Mouse (Mus musculus) macrophage (primary cell): ENCODE results near the gene Pnkd. TPM values are rescaled to one million over a fixed set of nuclear protein-coding genes. Genes with fewer than 3 reads are reported as not detected.
"Not testable (repeated sequence)": the region's sequence is repeated elsewhere in the genome, so short reads cannot be mapped to it uniquely, and the experiment has no call there.

Experiments used
- H3K27ac ChIP-seq: fragments of 350-480 bp; formaldehyde crosslinking; 2 replicates; pipeline ENCODE4 v1.9.0; 2021
- H3K36me3 ChIP-seq: fragments of 350-480 bp; formaldehyde crosslinking; 2 replicates; pipeline ENCODE4 v1.9.0; 2021; ENCODE audit errors: inconsistent target
- H3K4me3 ChIP-seq: fragments of 350-480 bp; formaldehyde crosslinking; 2 replicates; pipeline ENCODE4 v1.9.0; 2021; ENCODE audit errors: inconsistent target
- H3K79me2 ChIP-seq: fragments of 350-480 bp; formaldehyde crosslinking; 2 replicates; pipeline ENCODE4 v1.9.0; 2021; ENCODE audit errors: inconsistent target
- WGBS: methylation state at CpG from one replicate; pipeline ENCODE4 v1.1.7; 2026; ENCODE audit warnings: inconsistent platforms; ENCODE audit not compliant: missing documents; 5-methylcytosine and 5-hydroxymethylcytosine counted together
- polyA plus RNA-seq: library from polyadenylated mRNA; stranded (reverse); fragments of 250-400 nt; gene quantifications from 3 replicates; pipeline ENCODE4 v1.2.4, GENCODE M21; 2018; ENCODE audit warnings: inconsistent platforms

Gene Pnkd
- polyA plus RNA-seq, 1 experiment from 2014 or later: 20.6 TPM

DNA sequence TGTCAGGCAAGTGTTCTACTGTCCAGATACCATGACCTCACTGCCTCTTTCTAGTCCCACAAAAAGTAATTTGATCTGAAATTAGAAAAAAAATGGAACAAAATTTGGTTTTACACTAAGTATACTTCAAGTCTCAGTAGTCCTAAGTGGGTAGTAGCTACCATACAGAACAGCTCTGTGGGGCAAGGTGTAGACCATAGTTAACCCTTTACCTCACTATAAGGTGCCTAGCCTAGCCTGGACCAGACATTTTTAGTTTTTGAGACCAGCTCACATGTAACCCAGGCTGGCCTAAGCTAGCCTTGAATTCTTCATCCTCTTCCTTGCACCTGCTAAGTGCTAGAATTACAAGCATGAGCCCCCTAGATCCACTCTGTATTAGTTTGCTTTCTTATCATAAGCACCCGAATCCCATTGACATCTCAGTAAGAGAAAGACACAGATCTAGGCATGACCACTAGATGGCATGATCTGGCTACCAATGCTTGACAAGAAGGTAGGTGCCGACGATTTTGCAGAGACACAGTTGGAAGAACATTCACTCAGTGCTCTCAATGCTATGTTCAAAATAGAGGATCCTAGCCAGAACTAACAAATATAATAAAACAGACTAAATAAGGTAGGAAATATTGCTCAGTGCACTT is 28.4 kb downstream of the Pnkd start:
- Histone ChIP-seq H3K36me3 (no peaks in the 10 kb centered on the region), H3K4me3 (no peak overlapping the region), H3K27ac (no peak overlapping the region), H3K79me2 (no peaks in the 10 kb centered on the region)
- WGBS: 0% methylated on average over 3 of the region's 3 CpGs

DNA sequence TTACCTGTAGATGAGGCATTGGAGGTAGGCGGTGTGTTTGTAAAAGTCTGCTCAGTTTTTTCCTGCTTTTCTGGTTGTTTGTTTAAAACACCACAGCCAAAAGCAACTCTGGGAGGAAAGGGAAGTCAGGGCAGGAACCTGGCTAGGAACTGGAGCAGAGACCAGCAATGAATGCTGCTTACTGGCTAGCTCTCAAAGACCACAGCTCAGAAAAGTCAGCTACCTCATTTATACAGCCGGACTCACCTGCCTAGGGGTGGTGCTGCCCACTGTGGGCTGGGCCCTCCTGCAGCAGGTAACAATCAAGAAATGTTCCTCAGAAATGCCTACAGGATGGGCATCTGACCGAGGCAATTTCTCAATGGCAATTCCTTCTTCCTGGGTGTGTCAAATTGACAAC is 30.1 kb downstream of the Pnkd start:
- 89% methylated on average over 3 of the region's 3 CpGs for WGBS
- no peak overlapping the region for H3K27ac ChIP-seq
- H3K4me3 ChIP-seq: no peak overlapping the region
- no peaks in the 10 kb centered on the region for H3K79me2 ChIP-seq
- H3K36me3 ChIP-seq: no peaks in the 10 kb centered on the region

DNA sequence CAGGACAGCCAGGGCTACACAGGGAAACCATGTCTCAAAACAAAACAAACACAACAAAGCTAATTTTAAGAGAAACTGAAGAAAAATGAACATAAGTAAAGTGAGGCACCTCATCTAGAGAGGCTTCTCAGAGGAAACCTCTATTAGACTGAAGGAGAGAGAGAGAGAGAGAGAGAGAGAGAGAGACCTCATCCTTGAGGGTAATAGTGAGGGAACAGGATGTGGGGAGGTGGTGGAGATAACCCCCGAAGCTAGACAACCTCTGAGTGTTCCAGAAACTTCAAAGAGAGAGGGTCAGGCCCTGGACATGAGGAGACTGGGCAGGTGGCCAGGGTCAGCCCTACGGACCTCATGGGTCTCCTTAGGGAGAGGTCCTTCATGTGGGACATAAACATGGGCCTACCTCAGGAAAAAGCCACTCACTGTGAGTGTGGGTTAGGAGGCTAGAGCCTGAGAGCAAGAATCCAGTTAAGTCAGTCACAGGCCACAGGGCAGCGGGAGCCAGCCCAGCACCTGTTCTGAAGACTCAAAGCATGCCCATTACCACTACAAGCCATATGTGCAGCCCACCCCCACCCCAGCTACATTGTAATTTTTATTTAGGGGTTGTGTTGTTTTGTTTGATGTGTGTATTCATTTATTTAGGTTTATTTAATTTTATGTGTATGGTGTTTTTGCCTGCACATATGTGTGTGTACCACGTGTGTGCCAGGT is 31.5 kb downstream of the Pnkd start:
- no peak overlapping the region for H3K27ac ChIP-seq
- WGBS: 71% methylated on average over 3 of the region's 4 CpGs

DNA sequence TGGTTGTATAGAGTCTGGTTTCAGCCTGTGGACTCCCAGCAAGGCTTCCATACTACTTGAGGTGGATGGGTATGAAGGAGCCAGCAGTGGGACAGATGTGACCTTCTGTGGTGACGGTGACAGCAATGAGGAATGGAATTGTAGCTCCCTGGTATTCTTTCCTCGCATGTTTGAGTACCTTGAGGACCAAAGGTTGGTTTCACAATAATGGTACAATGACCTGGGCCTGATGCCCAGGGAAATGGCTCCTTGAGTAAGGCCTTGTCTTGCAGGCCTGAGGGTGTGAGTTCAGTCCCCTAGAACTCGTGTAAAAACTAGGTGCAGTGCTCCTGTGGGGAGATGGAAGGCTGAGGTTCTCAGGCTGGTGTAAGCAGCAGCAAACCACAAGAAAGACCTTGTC is 34.0 kb downstream of the Pnkd start:
- WGBS: 87% methylated on average over 3 of the region's 3 CpGs
- Histone ChIP-seq H3K36me3 (no peaks in the 10 kb centered on the region), H3K27ac (no peak overlapping the region), H3K4me3 (no peak overlapping the region), H3K79me2 (no peaks in the 10 kb centered on the region)

More for the DNA sequence above, 31.5 kb downstream of the Pnkd start:
- H3K36me3 ChIP-seq: no peaks in the 10 kb centered on the region
- H3K4me3 ChIP-seq: no peak overlapping the region
- H3K79me2 ChIP-seq: no peaks in the 10 kb centered on the region

DNA sequence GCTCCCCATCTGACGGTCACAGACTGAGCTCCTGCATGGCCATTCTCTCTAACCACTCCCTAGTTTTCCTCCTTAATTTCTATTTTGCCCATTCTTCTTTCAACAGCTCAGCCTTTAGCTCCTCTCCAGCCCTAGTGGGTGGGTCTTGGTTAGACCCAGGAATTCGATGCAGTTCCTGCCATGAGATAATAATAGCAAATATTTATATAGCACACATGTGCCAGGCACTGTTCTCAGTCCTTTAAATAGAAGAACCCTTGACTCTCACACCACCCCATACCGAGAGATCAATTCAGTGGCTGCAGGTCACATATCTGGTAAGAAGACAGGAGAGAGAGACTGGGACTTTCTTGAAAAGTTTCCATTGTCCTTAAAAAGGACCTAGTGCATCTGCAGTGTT is 36.7 kb downstream of the Pnkd start:
- Histone ChIP-seq H3K4me3 (no peak overlapping the region), H3K36me3 (no peaks in the 10 kb centered on the region), H3K27ac (no peak overlapping the region), H3K79me2 (no peaks in the 10 kb centered on the region)
- WGBS: 95% methylated on average over 2 of the region's 3 CpGs

DNA sequence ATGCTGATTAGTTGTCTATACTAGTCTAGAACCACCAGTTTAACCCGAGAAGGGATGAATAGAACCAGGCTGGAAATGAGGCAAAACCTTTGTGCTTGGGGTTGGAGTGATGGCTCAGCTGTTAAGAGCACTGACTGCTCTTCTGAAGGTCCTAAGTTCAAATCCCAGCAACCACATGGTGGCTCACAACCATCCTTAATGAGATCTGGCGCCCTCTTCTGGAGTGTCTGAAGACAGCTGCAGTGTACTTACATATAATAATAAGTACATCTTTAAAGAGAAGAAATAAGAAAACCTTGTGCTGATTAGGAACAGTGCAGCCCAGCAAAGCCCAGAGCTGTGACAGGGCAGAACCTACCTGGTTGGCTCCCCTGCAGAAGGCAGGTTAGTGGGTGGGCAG is 42.2 kb downstream of the Pnkd start:
- H3K79me2 ChIP-seq, H3K27ac ChIP-seq: not testable (repeated sequence)
- WGBS: 83% methylated on average over 2 of the region's 2 CpGs

DNA sequence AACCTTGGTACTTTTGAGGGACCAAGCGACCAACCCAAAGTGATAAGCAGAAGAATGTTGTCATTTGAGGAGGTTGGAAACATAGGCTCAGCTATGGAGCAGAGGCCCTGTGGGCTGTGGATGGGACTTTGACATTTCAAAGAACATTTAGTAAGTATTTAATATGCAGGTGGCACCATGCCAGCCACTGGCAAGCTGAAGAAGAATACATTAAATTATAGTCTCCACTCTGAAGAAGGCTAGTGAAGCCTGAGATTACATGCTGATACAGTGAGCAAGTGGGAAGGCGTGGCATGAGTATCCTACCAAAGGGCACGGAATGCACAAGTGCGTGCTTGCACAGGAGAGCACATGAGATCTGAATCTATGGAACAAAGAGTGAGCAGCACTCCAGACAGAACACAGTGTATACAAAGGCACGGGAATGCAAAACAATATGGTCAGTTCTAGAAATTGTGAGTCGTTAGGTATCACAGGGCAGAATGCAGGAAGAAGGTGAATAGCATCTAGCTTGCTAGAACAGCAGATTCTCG is 45.2 kb downstream of the Pnkd start:
- Histone ChIP-seq H3K27ac (no peak overlapping the region), H3K79me2 (no peaks in the 10 kb centered on the region), H3K36me3 (no peaks in the 10 kb centered on the region), H3K4me3 (no peak overlapping the region)
- 91% methylated on average over 7 of the region's 7 CpGs for WGBS

More for the DNA sequence above, 42.2 kb downstream of the Pnkd start:
- not testable (repeated sequence) for H3K4me3 ChIP-seq, H3K36me3 ChIP-seq

DNA sequence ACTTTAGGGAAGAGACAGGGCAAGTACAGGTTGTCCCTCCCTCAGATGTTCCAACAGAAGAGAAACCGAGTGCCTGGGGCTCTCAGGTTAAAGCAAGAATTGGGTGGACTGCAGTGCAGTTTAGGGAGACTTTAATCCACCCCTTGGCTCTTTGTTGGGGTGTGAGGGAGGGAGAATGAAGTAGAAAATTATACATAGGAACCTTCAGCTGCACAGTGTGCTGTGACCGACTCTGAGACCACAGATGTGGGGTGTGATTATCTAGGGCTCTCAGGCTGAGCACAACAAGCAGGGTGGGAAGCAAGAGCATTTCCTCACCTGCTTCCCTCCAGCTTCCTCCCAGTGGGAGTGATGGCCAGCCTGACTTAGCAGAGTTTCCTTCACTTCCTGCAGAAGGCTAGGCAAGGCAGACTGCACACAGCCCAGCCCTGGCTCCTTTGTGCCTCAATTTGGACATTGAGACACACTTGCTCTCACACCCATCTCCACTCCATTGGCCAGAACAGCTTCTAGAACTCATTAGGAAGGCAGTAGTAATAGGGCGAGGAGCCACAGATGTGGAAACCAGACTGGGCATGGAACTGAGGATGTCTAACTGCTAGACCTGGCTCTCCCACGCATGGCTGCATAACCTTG is 46.4 kb downstream of the Pnkd start:
- WGBS: 34% methylated on average over 4 of the region's 4 CpGs
- Histone ChIP-seq H3K79me2 (no peaks in the 10 kb centered on the region), H3K36me3 (no peaks in the 10 kb centered on the region), H3K27ac (no peak overlapping the region), H3K4me3 (no peak overlapping the region)

DNA sequence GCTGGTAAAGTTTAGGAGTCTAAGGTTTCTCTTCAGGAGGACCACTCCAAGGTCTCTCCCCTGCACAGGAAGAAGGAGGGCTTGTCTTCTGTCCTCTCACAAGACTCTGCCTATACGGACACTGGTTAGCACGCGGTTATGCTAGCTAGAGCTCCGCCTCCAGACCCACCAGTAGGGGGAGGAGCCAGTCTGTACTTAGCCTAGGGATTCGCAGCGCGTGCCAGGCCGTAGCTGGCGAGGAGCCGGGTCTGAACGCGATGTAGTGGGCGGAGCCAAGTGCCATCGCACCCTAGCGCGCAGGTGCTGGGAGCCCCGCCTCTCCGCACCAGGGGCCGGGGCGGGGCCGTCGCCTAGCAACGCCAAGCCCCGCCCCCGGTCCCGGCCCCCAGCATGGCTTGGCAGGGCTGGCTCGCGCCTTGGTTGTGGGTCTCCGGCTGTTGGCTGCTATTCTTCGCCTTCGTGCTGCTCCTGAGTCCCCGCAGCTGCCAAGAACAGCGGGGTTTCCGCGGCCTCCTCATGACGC is 47.6 kb downstream of the Pnkd start:
- no peaks in the 10 kb centered on the region for H3K36me3 ChIP-seq
- no peaks in the 10 kb centered on the region for H3K79me2 ChIP-seq
- no peak overlapping the region for H3K27ac ChIP-seq
- peak overlapping the region; percentile 31; the same call in 1 of the 2 replicates for H3K4me3 ChIP-seq
- WGBS: under 1% methylated on average over 36 of the region's 36 CpGs

DNA sequence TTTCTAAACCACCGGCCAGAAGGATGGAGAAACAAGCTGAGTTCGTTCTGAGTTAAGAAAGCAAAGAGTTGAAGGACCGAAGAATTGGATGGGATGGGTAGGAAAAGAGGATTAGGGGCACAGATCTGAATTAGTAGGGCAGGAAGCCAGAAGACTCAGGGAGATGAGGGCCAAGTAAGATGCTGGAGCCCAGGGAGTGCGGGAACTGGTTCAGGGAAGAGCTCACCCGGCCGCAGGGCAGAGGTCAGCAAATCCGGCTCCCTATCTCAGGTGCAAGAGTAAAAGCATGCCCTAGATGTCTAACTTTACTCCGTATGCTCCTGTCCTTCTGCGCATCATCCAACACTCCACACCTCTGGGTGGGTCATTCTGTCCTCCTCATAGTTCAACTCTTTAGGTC is 48.2 kb downstream of the Pnkd start:
- H3K36me3 ChIP-seq: no peaks in the 10 kb centered on the region
- H3K4me3 ChIP-seq: peak overlapping the region; percentile 31; the same call in 1 of the 2 replicates
- H3K79me2 ChIP-seq: no peaks in the 10 kb centered on the region
- no peak overlapping the region for H3K27ac ChIP-seq
- 27% methylated on average over 9 of the region's 9 CpGs for WGBS

DNA sequence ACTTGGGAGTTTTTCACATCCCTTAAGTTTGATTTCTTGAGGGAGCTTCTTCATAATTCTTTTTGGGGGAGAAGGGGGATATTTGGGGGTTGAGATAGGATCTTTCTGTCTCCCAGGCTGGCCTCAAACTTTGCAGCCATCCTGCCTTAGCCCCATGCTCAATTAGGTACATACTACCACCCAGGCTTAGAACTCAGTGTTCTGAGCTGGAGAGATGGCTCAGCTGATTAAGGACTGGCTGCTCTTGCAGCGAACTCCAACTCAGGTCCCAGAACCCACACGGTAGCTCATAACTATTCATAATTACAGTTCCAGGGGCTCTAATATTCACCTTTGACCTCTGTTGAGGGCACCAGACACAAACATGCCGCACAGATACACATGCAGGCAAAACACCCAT is 49.9 kb downstream of the Pnkd start:
- 97% methylated on average over 3 of the region's 3 CpGs for WGBS
- no peak overlapping the region for H3K27ac ChIP-seq
- H3K36me3 ChIP-seq: no peaks in the 10 kb centered on the region
- no peak overlapping the region for H3K4me3 ChIP-seq
- H3K79me2 ChIP-seq: no peaks in the 10 kb centered on the region

DNA sequence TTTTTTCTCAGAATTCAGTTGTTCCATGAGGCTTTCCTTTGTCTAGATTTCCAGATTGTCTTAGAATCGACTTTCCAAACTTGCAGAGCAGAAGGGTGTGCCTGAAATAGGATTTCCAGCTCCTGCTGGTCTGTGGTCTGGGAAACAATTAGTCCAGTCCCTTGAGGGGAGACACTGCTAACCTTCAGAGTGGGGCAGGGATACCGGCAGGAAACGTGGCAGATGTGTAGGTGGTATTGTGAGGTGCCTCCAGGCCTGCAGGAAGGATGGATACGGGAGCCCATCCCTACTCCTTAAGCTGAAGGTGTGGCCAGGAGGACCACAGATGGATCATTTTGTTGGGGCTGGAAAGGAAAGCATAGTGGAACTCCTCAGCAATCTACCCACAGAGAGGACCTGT is 50.3 kb downstream of the Pnkd start:
- H3K27ac ChIP-seq: no peak overlapping the region

DNA sequence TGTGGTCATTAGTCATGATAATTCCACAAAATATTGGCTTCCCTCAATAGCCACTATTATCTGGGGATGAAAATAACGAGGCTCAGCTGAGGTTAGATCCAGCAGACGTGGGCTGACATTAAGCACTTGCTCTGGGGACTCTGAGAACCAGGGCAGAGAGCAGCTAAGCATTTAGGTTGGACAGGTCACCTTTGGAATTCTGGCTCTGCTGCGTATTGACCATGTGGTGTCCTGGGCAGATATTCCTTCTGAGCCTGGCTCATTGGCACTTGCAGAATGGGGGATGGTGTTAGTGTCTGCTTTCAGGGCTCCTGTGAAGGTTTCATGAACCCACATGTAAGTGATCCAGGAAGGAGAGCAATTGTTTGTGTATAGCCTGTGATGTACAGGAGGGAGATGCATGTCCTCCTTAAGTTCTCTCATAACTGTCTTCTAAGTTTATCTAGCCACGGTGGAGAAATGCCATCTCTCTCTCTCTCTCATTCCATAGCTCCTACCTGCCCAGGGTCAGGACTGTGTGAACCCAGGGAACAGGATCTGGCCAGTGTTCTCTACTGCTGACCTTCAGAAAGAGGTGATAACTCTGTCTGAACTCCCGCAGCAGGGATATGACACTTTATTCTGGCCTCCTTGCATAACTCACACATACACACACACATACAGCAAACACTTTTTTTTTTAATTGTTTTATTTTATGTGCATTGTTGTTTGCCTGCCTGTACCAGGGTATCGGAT is 50.9 kb downstream of the Pnkd start:
- H3K4me3 ChIP-seq: no peak overlapping the region
- 91% methylated on average over 6 of the region's 6 CpGs for WGBS
- H3K79me2 ChIP-seq: no peaks in the 10 kb centered on the region
- no peak overlapping the region for H3K27ac ChIP-seq
- H3K36me3 ChIP-seq: no peaks in the 10 kb centered on the region

More for the DNA sequence above, 50.3 kb downstream of the Pnkd start:
- WGBS: 86% methylated on average over 4 of the region's 4 CpGs
- H3K79me2 ChIP-seq: no peaks in the 10 kb centered on the region
- H3K4me3 ChIP-seq: no peak overlapping the region
- H3K36me3 ChIP-seq: no peaks in the 10 kb centered on the region

DNA sequence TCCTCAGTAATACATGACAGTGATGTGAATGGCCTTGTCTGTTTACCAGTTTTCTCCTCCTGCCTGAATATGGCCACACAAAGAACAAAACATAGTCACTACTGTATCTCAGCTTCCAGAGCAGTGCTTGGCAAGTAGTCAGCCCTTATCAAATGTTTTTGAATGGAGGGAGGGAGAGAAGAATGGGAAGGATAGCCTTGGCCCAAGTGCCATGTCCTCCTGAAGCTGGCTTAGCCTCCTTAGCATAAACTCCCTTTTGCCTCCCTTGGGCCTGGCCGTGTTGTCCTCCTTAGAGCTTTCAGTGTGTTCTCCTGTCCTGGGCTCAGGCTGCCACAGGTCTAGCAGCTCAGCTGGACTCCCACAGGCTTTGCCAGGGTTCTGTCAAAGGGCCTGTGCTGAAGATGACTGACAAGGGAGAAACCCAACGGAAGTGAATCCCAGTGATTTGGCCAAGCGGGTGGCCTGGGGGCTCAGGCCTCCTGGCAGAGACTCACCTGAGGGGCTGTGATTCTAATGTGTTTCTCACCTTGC is 52.6 kb downstream of the Pnkd start:
- no peaks in the 10 kb centered on the region for H3K79me2 ChIP-seq
- no peaks in the 10 kb centered on the region for H3K36me3 ChIP-seq
- WGBS: 97% methylated on average over 3 of the region's 3 CpGs
- H3K27ac ChIP-seq: no peak overlapping the region
- no peak overlapping the region for H3K4me3 ChIP-seq
